Mouse (Mus musculus) left cerebral cortex, adult 11 months (tissue): ENCODE data around the gene Tppp3.

Source experiments
- DNase-seq: peaks from one replicate; pipeline ENCODE4 v3.0.0; 2022; ENCODE audit warnings: low spot score

The Tppp3 gene

DNA sequence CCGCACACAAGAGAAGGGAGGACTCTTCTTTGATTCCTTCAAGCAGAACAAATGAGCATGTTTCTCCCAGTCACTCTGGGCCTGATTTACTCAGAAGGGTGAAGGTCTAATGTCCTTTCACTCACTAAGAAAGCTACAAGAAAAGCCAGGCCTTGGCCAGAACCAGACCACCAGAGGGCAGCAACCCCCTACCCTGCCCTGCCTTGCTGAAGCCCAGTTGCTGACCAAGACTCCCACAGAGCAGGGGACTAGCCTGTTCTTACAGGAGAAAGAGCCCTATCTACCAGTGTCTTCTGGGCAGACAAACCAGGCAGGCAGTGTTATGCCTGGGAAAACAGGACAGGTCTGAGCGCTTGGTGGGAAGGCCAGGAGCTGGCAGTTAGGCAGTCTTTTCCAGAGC, 13.1 kb upstream of the Tppp3 start:
- DNase-seq = no peak

GRCm38 (mm10) chr8:105484030-105484368, 12.7 kb upstream of the Tppp3 start:
- no peak for DNase-seq

- DNase-seq = no peak
Measured at GRCm38 (mm10) chr8:105483212-105484029, 12.1 kb upstream of the Tppp3 start.

GRCm38 (mm10) chr8:105482123-105482522, 10.8 kb upstream of the Tppp3 start:
- DNase-seq = no peak

- no peak for DNase-seq
Measured at GRCm38 (mm10) chr8:105481453-105481852, 10.1 kb upstream of the Tppp3 start.

GRCm38 (mm10) chr8:105481013-105481412, 9.7 kb upstream of the Tppp3 start:
- no peak for DNase-seq

DNA sequence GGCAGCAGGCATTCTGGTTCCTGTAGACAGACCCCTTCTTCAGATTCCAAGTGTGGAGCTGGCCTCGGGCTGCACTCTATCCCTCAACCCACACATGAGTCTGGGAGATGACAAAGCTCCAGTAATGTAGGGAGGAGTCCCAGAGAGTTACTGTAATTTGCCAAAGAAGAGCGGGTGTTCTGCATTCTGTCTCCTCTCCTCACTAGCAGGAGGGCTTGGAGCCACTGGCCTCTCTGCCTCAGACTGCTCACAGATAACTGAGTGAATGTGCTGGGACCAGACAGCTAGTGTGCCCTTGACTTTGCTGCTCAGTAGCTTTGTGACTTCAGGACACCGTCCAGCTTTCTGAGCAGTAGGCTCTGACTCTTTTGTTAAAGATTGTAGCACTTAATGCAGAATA, 6.5 kb upstream of the Tppp3 start:
- no peak for DNase-seq

DNA sequence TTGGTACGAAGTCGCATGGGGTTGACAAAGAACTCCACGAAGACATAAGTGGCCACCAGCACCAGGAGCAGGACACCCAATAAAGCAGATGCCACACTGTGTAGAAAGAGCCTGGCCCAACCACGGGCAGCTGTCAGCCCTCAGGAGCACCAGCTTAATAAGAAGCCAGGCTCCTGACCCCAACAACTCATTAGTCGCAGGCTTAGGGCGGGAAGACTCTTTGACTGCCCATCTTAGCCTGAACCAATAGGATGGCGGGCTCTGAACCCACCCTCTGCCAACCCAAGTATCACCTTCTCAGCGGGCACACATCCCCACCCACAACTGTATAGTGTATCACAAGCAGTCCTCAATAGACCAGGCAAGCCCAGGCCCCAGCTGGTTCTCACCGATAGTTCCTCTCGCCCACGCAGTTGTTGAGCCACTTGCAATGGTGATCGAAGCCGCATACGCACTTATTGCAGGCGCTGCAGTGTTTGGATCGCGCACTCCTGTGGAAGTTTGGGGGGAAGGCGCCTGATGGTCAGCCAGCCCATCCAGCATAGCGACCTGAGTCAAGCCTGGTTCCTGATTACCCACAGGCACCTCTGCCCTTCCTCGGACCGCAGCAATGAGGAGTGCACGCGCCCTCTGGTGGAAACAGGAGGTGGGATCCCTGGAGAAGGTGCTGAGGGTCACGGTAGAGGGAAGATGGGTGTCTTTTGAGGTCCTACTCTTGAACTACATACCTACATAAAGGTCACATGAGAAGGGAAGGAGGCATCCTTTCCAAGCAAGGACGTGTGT, 5.5 kb upstream of the Tppp3 start:
- DNase-seq = no peak

DNA sequence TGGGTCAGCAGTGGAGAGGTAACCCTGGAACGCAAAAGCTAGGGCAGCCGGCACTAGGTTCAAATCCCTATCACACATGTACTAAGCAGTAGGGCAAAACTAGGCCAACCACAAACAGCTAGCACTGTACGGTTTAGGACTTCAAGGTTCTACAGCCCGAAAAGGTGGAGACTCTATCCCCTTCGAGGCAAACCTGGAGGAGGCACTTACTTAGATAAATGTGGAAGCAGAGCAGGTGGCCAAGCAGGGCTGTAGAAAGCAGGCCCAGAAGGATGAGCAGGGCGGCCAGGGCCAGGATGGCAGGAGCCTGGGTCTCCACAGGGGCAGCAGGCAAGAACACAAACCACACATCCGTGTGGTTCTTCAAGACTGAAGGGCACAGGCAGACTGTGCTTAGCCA, 4.8 kb upstream of the Tppp3 start:
- no peak for DNase-seq

DNA sequence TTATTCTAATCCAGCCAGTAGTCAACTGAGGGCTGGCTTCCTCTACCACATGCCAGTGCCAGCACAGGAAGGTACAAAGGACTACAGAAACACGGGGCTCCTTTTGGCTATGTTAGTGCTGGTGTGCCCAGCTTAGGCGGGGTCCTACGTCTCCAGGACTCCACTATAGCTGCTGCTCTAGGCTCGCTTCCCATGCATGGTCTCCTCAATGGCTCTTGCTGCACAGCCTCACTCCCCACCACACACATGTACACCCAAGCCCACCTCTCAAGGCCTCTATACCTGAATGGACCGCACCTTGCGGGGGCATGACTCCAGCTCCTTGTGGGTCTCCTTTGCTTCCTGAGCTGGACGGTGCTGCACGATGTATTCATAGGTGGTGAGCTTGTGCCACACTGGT, 4.4 kb upstream of the Tppp3 start:
- no peak for DNase-seq

GRCm38 (mm10) chr8:105475254-105475653, 3.9 kb upstream of the Tppp3 start:
- DNase-seq = no peak

- no peak for DNase-seq
Measured at GRCm38 (mm10) chr8:105474680-105475079, 3.4 kb upstream of the Tppp3 start.

DNA sequence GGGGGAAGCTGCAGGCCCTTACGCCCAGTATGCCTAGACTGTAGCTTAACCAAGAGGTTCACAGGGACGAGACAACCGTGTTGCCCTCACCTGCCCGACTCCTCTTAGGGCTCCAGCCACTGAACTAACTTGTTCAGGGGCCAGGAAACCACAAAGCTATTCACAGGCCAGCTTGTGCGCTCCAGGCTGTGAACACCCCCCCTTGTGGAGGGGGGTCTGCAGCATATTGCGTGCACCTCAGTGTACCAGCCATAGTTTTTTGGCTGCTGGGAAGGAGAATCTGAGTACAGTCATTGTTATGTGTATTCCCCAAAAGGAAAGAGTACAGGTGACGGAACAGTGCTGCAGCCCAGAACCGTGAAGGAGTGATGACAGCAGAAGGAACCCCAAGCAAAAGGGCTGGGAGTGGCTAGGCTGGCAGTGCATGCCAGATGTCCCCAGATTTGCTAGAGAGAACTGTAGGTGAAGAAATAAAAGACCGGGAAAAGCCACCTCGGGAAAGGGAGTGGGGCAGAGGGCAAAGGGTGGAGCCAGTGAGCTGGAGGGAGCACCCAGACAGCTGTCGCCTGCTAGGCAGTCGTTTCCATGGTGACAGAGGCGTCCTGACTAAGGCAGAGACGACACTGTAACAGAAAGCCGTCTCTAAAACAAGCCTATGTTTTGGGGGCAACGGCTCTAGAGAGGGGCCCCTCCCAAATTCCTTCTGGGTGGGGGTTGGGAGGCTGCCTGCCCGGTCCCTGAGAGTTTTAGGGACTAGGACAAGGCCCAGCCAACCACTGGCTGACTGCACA, 2.7 kb upstream of the Tppp3 start:
- no peak for DNase-seq

GRCm38 (mm10) chr8:105472983-105473382, 1.7 kb upstream of the Tppp3 start:
- DNase-seq = no peak

GRCm38 (mm10) chr8:105472414-105472932, 1.1 kb upstream of the Tppp3 start:
- DNase-seq = no peak

DNA sequence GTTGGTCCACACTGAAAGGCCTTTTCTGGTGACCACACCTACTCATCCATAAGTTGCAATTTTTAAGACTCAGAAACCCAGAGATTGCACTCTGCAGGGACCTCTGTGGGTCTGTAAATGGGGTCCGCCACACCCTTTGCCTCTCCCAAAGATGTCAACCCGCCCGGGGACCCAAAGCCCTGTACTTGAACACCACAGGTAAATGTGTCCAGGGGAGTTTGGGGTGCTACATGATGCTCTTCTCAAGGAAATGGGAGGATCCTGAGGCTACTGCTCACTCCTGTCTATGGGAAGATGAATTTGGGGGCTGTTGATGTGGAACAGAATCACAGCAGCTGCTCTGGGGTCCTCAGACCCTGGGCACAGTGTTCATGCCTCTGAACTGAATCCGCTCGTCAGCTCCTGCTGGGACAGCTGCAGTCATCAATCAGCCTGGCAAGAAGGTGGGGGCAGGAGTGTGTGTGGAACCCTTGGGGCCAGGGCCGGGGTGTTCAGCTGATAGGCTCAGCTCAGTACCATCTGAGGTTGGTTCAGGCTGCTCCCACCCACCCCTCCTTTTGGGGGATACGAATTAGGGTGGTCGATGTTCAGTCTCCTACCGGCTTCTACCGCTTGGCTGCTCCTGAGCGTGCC, 529 bp downstream of the Tppp3 start:
- DNase-seq = no peak

- DNase-seq = no peak
Measured at GRCm38 (mm10) chr8:105470262-105470661, 1.1 kb downstream of the Tppp3 start.

GRCm38 (mm10) chr8:105469816-105470215, 1.5 kb downstream of the Tppp3 start:
- no peak for DNase-seq

DNA sequence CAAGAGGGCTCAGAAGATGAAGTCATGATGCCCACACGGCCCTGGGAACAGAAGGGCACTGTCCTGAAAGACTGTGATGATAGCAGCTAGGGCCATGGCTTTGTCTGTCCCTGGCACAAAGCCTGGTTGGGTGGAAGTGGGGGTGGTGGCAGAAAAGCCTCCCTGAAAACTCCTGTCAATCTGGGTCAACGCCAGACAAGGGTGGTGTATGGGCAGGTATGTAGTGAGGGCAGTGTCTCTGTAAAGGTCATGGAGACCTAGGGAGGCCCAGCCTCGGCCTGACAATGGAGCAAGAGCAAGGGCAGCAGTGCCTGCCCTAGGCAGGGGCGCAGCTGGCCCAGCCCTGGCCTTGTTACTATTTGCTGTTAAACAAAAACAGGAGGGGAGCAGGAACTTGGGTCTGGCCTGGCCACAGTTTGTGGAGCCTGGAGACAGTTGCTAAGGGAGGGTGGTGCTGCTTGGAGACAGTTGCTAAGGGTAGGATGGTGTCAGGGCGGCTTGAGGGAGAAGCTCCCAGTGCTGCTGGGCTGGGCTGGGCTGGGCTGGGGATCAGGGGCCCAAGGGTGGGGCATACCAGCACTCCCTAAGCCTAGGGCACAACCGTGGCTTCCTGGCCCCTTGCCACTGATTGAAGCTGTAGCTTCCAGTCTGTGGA, 2.2 kb downstream of the Tppp3 start:
- DNase-seq = no peak

DNA sequence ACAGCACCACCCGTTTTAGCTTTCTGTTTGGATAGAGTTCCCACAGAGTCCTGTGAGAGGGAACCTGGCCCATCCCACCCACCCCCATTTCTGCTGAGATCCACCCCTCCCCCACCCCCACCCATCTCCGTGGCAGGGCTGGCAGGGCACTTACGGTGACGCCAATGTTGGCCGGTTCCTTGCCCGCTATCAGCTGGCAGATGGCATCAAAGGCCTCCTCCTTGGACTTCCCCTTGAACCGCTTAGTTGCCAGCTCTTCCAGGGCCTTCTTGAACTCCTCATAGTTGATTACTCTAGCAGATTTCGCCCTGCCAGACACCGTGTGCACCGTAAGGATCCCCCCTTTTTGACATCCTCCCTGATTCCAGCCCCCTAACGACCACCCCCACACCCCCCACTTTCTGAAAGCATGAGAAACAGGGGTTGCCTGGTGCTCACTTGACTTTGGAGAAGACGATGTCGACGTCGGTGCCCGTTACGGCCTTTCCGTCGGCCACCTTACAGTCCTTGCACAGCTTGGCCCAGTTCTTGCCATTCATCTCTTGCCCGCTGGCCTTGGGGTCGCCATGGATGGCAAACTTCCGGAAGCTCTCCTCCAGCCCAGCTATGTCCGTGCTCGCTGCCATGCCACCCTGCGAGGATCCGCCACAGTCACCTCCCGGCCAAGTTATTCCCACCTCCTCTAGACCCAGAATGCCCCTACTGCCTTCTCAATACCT, 3.2 kb downstream of the Tppp3 start:
- no peak for DNase-seq
